Mouse (Mus musculus): ENCODE results near the gene Foxn4. TPM values are rescaled to one million over a fixed set of nuclear protein-coding genes. Genes with fewer than 3 reads are reported as not detected.
A peak's percentile ranks its signal among the peaks of the same experiment; 100 is the strongest.

The Foxn4 gene
- polyA plus RNA-seq, 1 experiment from 2014 or later, result 0.29 TPM

- Histone ChIP-seq H3K4me3 (ENCODE audit: low read length) (no peak overlapping the region), H3K4me1 (ENCODE audit: control insufficient read depth, insufficient read depth, low read depth, low read length) (no peaks in the 10 kb centered on the region), H3K27me3 (replicated peaks; ENCODE audit: control insufficient read depth, insufficient read depth, low read length) (peaks cover 2% of the 10 kb centered on the region), H3K4me2 (ENCODE audit: low read length) (no peak overlapping the region), H3K9me3 (ENCODE audit: control insufficient read depth, low read length) (no peaks in the 10 kb centered on the region), H3K27ac (ENCODE audit: low read depth, low read length) (no peak overlapping the region), H3K9ac (ENCODE audit: low read depth, low read length) (no peak overlapping the region), H3K36me3 (ENCODE audit: control insufficient read depth, insufficient read depth, low read length) (no peaks in the 10 kb centered on the region)
- 55% methylated on average over 13 of the region's 13 CpGs for WGBS
- no peak for ATAC-seq
Measured at GRCm38 (mm10) chr5:114284604-114285397, 11.2 kb upstream of the Foxn4 start.

GRCm38 (mm10) chr5:114282346-114282745 is 8.7 kb upstream of the Foxn4 start:
- no peak for ATAC-seq
- Histone ChIP-seq H3K9ac (ENCODE audit: low read depth, low read length) (no peak overlapping the region), H3K36me3 (ENCODE audit: control insufficient read depth, insufficient read depth, low read length) (no peaks in the 10 kb centered on the region), H3K4me1 (ENCODE audit: control insufficient read depth, insufficient read depth, low read depth, low read length) (no peaks in the 10 kb centered on the region), H3K4me3 (ENCODE audit: low read length) (no peak overlapping the region), H3K27ac (ENCODE audit: low read depth, low read length) (no peak overlapping the region), H3K9me3 (ENCODE audit: control insufficient read depth, low read length) (no peaks in the 10 kb centered on the region), H3K4me2 (ENCODE audit: low read length) (no peak overlapping the region), H3K27me3 (replicated peaks; ENCODE audit: control insufficient read depth, insufficient read depth, low read length) (peaks cover 13% of the 10 kb centered on the region)
- WGBS, result 37% methylated on average over 6 of the region's 6 CpGs

GRCm38 (mm10) chr5:114279382-114280143 is 6.0 kb upstream of the Foxn4 start:
- no peak overlapping the region for H3K27ac ChIP-seq (ENCODE audit: low read depth, low read length)
- peak overlapping the region; percentile 17; the same call in 1 of the 2 replicates for H3K4me3 ChIP-seq (ENCODE audit: low read length)
- WGBS, result 19% methylated on average over 12 of the region's 12 CpGs

GRCm38 (mm10) chr5:114275991-114276390 is 2.4 kb upstream of the Foxn4 start:
- no peaks in the 10 kb centered on the region for H3K9me3 ChIP-seq (ENCODE audit: control insufficient read depth, low read length)
- no peak for ATAC-seq
- H3K27me3 ChIP-seq (replicated peaks; ENCODE audit: control insufficient read depth, insufficient read depth, low read length), result peaks cover 61% of the 10 kb centered on the region
- 17% methylated on average over 16 of the region's 16 CpGs for WGBS
- H3K9ac ChIP-seq (ENCODE audit: low read depth, low read length), result no peak overlapping the region
- no peak overlapping the region for H3K4me2 ChIP-seq (ENCODE audit: low read length)
- H3K4me1 ChIP-seq (ENCODE audit: control insufficient read depth, insufficient read depth, low read depth, low read length), result peaks cover 11% of the 10 kb centered on the region
- H3K4me3 ChIP-seq (ENCODE audit: low read length), result no peak overlapping the region
- no peaks in the 10 kb centered on the region for H3K36me3 ChIP-seq (ENCODE audit: control insufficient read depth, insufficient read depth, low read length)
- H3K27ac ChIP-seq (ENCODE audit: low read depth, low read length), result no peak overlapping the region

More at GRCm38 (mm10) chr5:114279382-114280143, 6.0 kb upstream of the Foxn4 start:
- Histone ChIP-seq H3K36me3 (ENCODE audit: control insufficient read depth, insufficient read depth, low read length) (no peaks in the 10 kb centered on the region), H3K9ac (ENCODE audit: low read depth, low read length) (no peak overlapping the region), H3K9me3 (ENCODE audit: control insufficient read depth, low read length) (no peaks in the 10 kb centered on the region), H3K4me1 (ENCODE audit: control insufficient read depth, insufficient read depth, low read depth, low read length) (no peaks in the 10 kb centered on the region; the same call in 1 of the 2 replicates), H3K4me2 (ENCODE audit: low read length) (peak overlapping the region; percentile 48), H3K27me3 (replicated peaks; ENCODE audit: control insufficient read depth, insufficient read depth, low read length) (peaks cover 32% of the 10 kb centered on the region)
- no peak for ATAC-seq

DNA sequence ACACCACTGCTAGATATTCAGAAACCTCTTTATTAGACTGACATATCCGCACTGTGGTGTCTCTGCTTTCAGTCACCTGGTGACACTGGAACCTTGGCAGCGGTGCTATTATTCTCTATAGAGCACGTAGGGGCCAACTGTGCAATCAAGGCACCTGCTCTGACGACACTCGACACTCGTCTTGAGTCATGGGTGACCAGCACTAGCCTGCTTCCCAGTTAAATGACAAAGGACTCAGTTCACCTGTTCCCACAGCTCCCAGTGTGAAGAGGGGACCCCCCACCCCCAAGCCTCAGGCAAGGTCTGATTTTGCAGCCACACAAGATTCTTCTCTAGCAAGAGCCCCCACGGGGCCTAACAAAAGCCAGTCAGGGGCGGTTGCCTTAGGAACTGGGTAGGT is 1.7 kb upstream of the Foxn4 start:
- H3K9ac ChIP-seq (ENCODE audit: low read depth, low read length), result no peak overlapping the region
- H3K27me3 ChIP-seq (replicated peaks; ENCODE audit: control insufficient read depth, insufficient read depth, low read length), result peaks cover 67% of the 10 kb centered on the region
- ATAC-seq, result no peak
- no peak overlapping the region for H3K4me3 ChIP-seq (ENCODE audit: low read length)
- no peaks in the 10 kb centered on the region for H3K36me3 ChIP-seq (ENCODE audit: control insufficient read depth, insufficient read depth, low read length)
- H3K9me3 ChIP-seq (ENCODE audit: control insufficient read depth, low read length), result no peaks in the 10 kb centered on the region
- H3K4me1 ChIP-seq (ENCODE audit: control insufficient read depth, insufficient read depth, low read depth, low read length), result peaks cover 11% of the 10 kb centered on the region
- no peak overlapping the region for H3K4me2 ChIP-seq (ENCODE audit: low read length)
- 8% methylated on average over 8 of the region's 8 CpGs for WGBS
- H3K27ac ChIP-seq (ENCODE audit: low read depth, low read length), result no peak overlapping the region

DNA sequence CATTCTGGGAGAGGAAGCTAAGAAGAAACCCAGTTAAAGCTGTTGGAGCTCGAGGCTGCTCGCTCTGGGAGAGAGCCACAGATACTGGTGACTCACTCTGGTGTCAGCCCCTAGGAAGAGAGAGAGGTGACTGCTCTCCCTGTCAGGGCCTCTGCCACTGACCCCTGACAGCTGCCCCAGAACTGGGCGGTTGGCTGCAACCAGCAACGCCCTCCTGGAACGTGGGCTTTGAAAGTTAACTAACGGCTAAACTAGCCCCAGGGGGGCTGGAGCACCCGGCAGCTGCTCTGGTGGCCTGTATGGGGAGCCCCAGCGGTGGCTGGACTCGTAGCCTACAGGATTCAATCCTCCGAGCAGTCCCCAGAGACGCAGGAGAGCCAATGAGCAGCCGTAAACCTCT is 3.6 kb downstream of the Foxn4 start:
- Histone ChIP-seq H3K27ac (ENCODE audit: low read depth, low read length) (no peak overlapping the region), H3K36me3 (ENCODE audit: control insufficient read depth, insufficient read depth, low read length) (no peaks in the 10 kb centered on the region), H3K27me3 (replicated peaks; ENCODE audit: control insufficient read depth, insufficient read depth, low read length) (peaks cover 45% of the 10 kb centered on the region), H3K9me3 (ENCODE audit: control insufficient read depth, low read length) (no peaks in the 10 kb centered on the region), H3K4me1 (ENCODE audit: control insufficient read depth, insufficient read depth, low read depth, low read length) (peaks cover 14% of the 10 kb centered on the region), H3K4me2 (ENCODE audit: low read length) (no peak overlapping the region), H3K4me3 (ENCODE audit: low read length) (no peak overlapping the region), H3K9ac (ENCODE audit: low read depth, low read length) (no peak overlapping the region)
- ATAC-seq, result no peak
- 14% methylated on average over 12 of the region's 12 CpGs for whole genome bisulfite sequencing

DNA sequence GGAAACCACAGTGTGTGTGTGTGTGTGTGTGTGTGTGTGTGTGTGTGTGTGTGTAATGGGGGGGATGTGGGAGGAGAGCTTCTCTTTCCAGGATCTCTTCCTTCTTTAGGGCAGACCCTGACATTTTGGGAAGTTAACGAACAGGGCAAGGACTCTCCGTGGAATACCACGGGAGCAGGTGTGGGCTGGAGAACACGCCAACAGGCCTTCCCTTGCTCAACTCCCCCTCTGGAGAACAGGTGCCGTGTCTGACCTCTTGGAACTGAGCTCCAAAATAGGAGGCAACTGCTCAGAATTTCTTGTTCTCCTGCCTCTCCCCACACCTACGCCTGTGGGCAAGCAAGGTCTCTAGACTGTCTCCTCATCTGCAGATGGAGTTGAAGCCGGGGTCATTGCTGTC is 4.1 kb downstream of the Foxn4 start:
- H3K36me3 ChIP-seq (ENCODE audit: control insufficient read depth, insufficient read depth, low read length), result no peaks in the 10 kb centered on the region
- H3K4me3 ChIP-seq (ENCODE audit: low read length), result no peak overlapping the region
- no peak for ATAC-seq
- H3K9me3 ChIP-seq (ENCODE audit: control insufficient read depth, low read length), result no peaks in the 10 kb centered on the region
- H3K27me3 ChIP-seq (replicated peaks; ENCODE audit: control insufficient read depth, insufficient read depth, low read length), result peaks cover 43% of the 10 kb centered on the region
- H3K4me2 ChIP-seq (ENCODE audit: low read length), result no peak overlapping the region
- H3K9ac ChIP-seq (ENCODE audit: low read depth, low read length), result no peak overlapping the region
- 70% methylated on average over 7 of the region's 7 CpGs for WGBS
- peaks cover 14% of the 10 kb centered on the region for H3K4me1 ChIP-seq (ENCODE audit: control insufficient read depth, insufficient read depth, low read depth, low read length)
- no peak overlapping the region for H3K27ac ChIP-seq (ENCODE audit: low read depth, low read length)

DNA sequence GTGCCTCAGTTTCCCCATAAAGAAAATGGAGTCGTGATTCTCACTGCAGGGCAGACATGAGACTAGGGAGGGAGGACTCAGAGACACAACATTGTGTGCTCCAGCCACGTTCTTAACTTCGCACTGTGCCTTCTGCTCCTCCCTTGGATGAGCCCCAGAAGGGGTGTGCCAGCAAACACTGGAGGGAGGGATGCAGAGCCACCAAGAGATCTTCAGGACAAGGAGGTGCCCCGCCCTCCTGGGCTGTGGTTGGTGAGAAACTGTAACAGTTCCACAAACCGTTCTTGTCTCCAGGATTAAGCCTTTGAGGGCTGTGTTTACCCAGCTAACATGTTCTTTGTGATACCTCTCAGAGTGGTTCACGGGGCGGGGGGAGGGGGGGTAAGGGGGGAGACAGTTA is 5.0 kb downstream of the Foxn4 start:
- Histone ChIP-seq H3K27ac (ENCODE audit: low read depth, low read length) (no peak overlapping the region), H3K9ac (ENCODE audit: low read depth, low read length) (no peak overlapping the region), H3K4me1 (ENCODE audit: control insufficient read depth, insufficient read depth, low read depth, low read length) (peaks cover 6% of the 10 kb centered on the region), H3K9me3 (ENCODE audit: control insufficient read depth, low read length) (no peaks in the 10 kb centered on the region), H3K36me3 (ENCODE audit: control insufficient read depth, insufficient read depth, low read length) (no peaks in the 10 kb centered on the region), H3K27me3 (replicated peaks; ENCODE audit: control insufficient read depth, insufficient read depth, low read length) (peaks cover 35% of the 10 kb centered on the region), H3K4me3 (ENCODE audit: low read length) (no peak overlapping the region), H3K4me2 (ENCODE audit: low read length) (no peak overlapping the region)
- 36% methylated on average over 7 of the region's 7 CpGs for WGBS
- no peak for ATAC-seq

- Histone ChIP-seq H3K4me3 (ENCODE audit: low read length) (no peak overlapping the region), H3K9me3 (ENCODE audit: control insufficient read depth, low read length) (no peaks in the 10 kb centered on the region), H3K4me1 (ENCODE audit: control insufficient read depth, insufficient read depth, low read depth, low read length) (peaks cover 3% of the 10 kb centered on the region; the same call in 1 of the 2 replicates), H3K9ac (ENCODE audit: low read depth, low read length) (no peak overlapping the region), H3K4me2 (ENCODE audit: low read length) (no peak overlapping the region), H3K27ac (ENCODE audit: low read depth, low read length) (no peak overlapping the region), H3K36me3 (ENCODE audit: control insufficient read depth, insufficient read depth, low read length) (no peaks in the 10 kb centered on the region), H3K27me3 (replicated peaks; ENCODE audit: control insufficient read depth, insufficient read depth, low read length) (peaks cover 5% of the 10 kb centered on the region)
- ATAC-seq, result no peak
- WGBS, result 80% methylated on average over 8 of the region's 8 CpGs
Measured at GRCm38 (mm10) chr5:114264791-114265190, 8.8 kb downstream of the Foxn4 start.

Measured in hindbrain, embryonic 16.5 days (tissue).